Mouse (Mus musculus) liver, adult 2 months (tissue): ENCODE measurements at regions not wholly inside any gene's neighbourhood (a gene's known extent, or its start where the extent isn't known, plus 50 kb on each side); places are given as distances from the start of the nearest gene placed in this dataset.

ENCODE experiments used
- DNase-seq: peaks from one replicate; pipeline ENCODE4 v3.0.0-alpha.2; 2011; ENCODE audit warnings: low read depth, low spot score; ENCODE audit errors: extremely low read depth
- H3K27ac ChIP-seq: fragments of 200-500 bp; replicated peaks from 2 replicates; pipeline ENCODE4 v1.5.1; 2012; ENCODE audit warnings: low read depth, mild to moderate bottlenecking, control low read depth, inconsistent platforms, low read length; ENCODE audit not compliant: insufficient read depth
- H3K27me3 ChIP-seq: fragments of 200-500 bp; 2 replicates; pipeline ENCODE4 v1.6.1; 2012; ENCODE audit warnings: mild to moderate bottlenecking, moderate library complexity, low read length, inconsistent platforms; ENCODE audit not compliant: control insufficient read depth, insufficient read depth
- H3K36me3 ChIP-seq: fragments of 200-500 bp; 2 replicates; pipeline ENCODE4 v1.6.1; 2012; ENCODE audit warnings: low read length, inconsistent platforms; ENCODE audit not compliant: control insufficient read depth, insufficient read depth
- H3K4me1 ChIP-seq: fragments of 200-500 bp; 2 replicates; pipeline ENCODE4 v1.6.1; 2011; ENCODE audit warnings: low read length; ENCODE audit not compliant: control insufficient read depth, insufficient read depth
- H3K4me3 ChIP-seq: fragments of 200-500 bp; 2 replicates; pipeline ENCODE4 v1.5.1; 2011; ENCODE audit warnings: low read depth, mild to moderate bottlenecking, control low read depth, low read length, moderate library complexity; ENCODE audit not compliant: insufficient read depth
- H3K79me2 ChIP-seq: fragments of 200-500 bp; 2 replicates; pipeline ENCODE4 v1.6.1; 2012; ENCODE audit warnings: inconsistent platforms, mild to moderate bottlenecking, low read length, moderate library complexity; ENCODE audit not compliant: control insufficient read depth, insufficient read depth
- H3K9ac ChIP-seq: fragments of 200-500 bp; 2 replicates; pipeline ENCODE4 v1.6.1; 2012; ENCODE audit warnings: low read depth, mild to moderate bottlenecking, control low read depth, inconsistent platforms, low read length
- CTCF ChIP-seq: fragments of 200-500 bp; IDR thresholded peaks from 2 replicates; pipeline ENCODE4 v1.5.1; 2011; ENCODE audit warnings: low read depth, low read length, control low read depth
- POLR2A ChIP-seq: fragments of 200-500 bp; IDR thresholded peaks from 2 replicates; pipeline ENCODE4 v1.6.1; 2011; ENCODE audit warnings: low read length, control low read depth; ENCODE audit not compliant: insufficient read depth; ENCODE audit errors: extremely low read depth
- WGBS: fragments of 180-500 bp; shearing (Covaris S2); methylation state at CpG from one replicate; pipeline ENCODE4 v1.1.7; 2018; 5-methylcytosine and 5-hydroxymethylcytosine counted together

GRCm38 (mm10) chr15:52095629-52096190, 1789.0 kb upstream of the Gm7489 start:
- Histone ChIP-seq H3K4me3 (no peak overlapping the region), H3K27ac (no peak overlapping the region), H3K9ac (no peak overlapping the region), H3K4me1 (peaks cover 3% of the 10 kb centered on the region; the same call in 1 of the 2 replicates), H3K36me3 (no peaks in the 10 kb centered on the region), H3K27me3 (no peaks in the 10 kb centered on the region), H3K79me2 (no peaks in the 10 kb centered on the region)
- no peak for DNase-seq
- 50% methylated on average over 6 of the region's 6 CpGs for WGBS
- TF ChIP-seq CTCF (no peak), POLR2A (no peak)

- no peaks in the 10 kb centered on the region for H3K4me1 ChIP-seq
- H3K9ac ChIP-seq: no peak overlapping the region
- 94% methylated on average over 2 of the region's 2 CpGs for WGBS
- H3K79me2 ChIP-seq: no peaks in the 10 kb centered on the region
- TF ChIP-seq CTCF (no peak), POLR2A (no peak)
- H3K4me3 ChIP-seq: no peak overlapping the region
- no peaks in the 10 kb centered on the region for H3K36me3 ChIP-seq
- H3K27me3 ChIP-seq: 0 out of 2 replicates have a peak, but pooled peaks cover 2% of the 10 kb centered on the region
- no peak overlapping the region for H3K27ac ChIP-seq
- no peak for DNase-seq
These were observed 1775.9 kb upstream of the Gm7489 start for GRCm38 (mm10) chr15:52108761-52109160.

GRCm38 (mm10) chr15:52114368-52115036, 1770.2 kb upstream of the Gm7489 start:
- no peaks in the 10 kb centered on the region for H3K36me3 ChIP-seq
- H3K9ac ChIP-seq: no peak overlapping the region
- H3K4me3 ChIP-seq: no peak overlapping the region
- TF ChIP-seq POLR2A: no peak
- TF ChIP-seq CTCF: no peak
- 22% methylated on average over 2 of the region's 2 CpGs for WGBS
- no peaks in the 10 kb centered on the region for H3K79me2 ChIP-seq
- no peak overlapping the region; the same call in 1 of the 2 replicates for H3K27ac ChIP-seq
- no peaks in the 10 kb centered on the region for H3K27me3 ChIP-seq
- H3K4me1 ChIP-seq: peaks cover 4% of the 10 kb centered on the region; the same call in 1 of the 2 replicates
- peak; percentile 83 for DNase-seq

GRCm38 (mm10) chr15:52136693-52137092, 1748.0 kb upstream of the Gm7489 start:
- DNase-seq: no peak
- Histone ChIP-seq H3K9ac (no peak overlapping the region), H3K27me3 (no peaks in the 10 kb centered on the region), H3K4me1 (no peaks in the 10 kb centered on the region), H3K79me2 (no peaks in the 10 kb centered on the region), H3K27ac (no peak overlapping the region), H3K36me3 (no peaks in the 10 kb centered on the region), H3K4me3 (no peak overlapping the region)
- TF ChIP-seq POLR2A (no peak), CTCF (no peak)
- 69% methylated on average over 3 of the region's 3 CpGs for WGBS

- H3K4me3 ChIP-seq: no peak overlapping the region
- peak; percentile 21 for DNase-seq
- 30% methylated on average over 5 of the region's 5 CpGs for WGBS
- no peak overlapping the region for H3K27ac ChIP-seq
- H3K79me2 ChIP-seq: no peaks in the 10 kb centered on the region
- TF ChIP-seq CTCF (peak; percentile 88), POLR2A (no peak)
- H3K36me3 ChIP-seq: no peaks in the 10 kb centered on the region
- no peaks in the 10 kb centered on the region for H3K4me1 ChIP-seq
- no peak overlapping the region for H3K9ac ChIP-seq
- H3K27me3 ChIP-seq: no peaks in the 10 kb centered on the region
These were observed 1731.3 kb upstream of the Gm7489 start for GRCm38 (mm10) chr15:52153421-52153820.

GRCm38 (mm10) chr15:52155784-52156183, 1728.9 kb upstream of the Gm7489 start:
- Histone ChIP-seq H3K9ac (no peak overlapping the region), H3K4me3 (no peak overlapping the region), H3K4me1 (no peaks in the 10 kb centered on the region), H3K36me3 (no peaks in the 10 kb centered on the region), H3K27me3 (no peaks in the 10 kb centered on the region), H3K27ac (no peak overlapping the region), H3K79me2 (no peaks in the 10 kb centered on the region)
- TF ChIP-seq POLR2A: no peak
- no peak for TF ChIP-seq CTCF
- WGBS: 59% methylated on average over 1 of the region's 1 CpGs
- DNase-seq: no peak
